Mouse (Mus musculus) C2C12 (cell line): ENCODE data around the gene Efhd1. TPM values are rescaled to one million over a fixed set of nuclear protein-coding genes. Genes with fewer than 3 reads are reported as not detected.
A peak's percentile ranks its signal among the peaks of the same experiment; 100 is the strongest.

Source experiments
- H3K27me3 ChIP-seq: one replicate; pipeline ENCODE4 v1.6.1; 2011; ENCODE audit not compliant: control insufficient read depth, insufficient read depth, insufficient read length
- H3K36me3 ChIP-seq: one replicate; pipeline ENCODE4 v1.6.1; 2011; ENCODE audit not compliant: control insufficient read depth, insufficient read depth
- H3K4me3 ChIP-seq: one replicate; pipeline ENCODE4 v1.5.1; 2011; ENCODE audit warnings: mild to moderate bottlenecking, control low read depth; ENCODE audit not compliant: poor library complexity, insufficient read depth, severe bottlenecking
- H3K79me2 ChIP-seq: one replicate; pipeline ENCODE4 v1.6.1; 2011; ENCODE audit not compliant: control insufficient read depth, insufficient read depth
- H3K79me3 ChIP-seq: one replicate; pipeline ENCODE4 v1.6.1; 2011; ENCODE audit warnings: low read depth, control low read depth
- H3ac ChIP-seq: one replicate; pipeline ENCODE3; 2011; ENCODE audit warnings: low read depth; ENCODE audit not compliant: control insufficient read depth, insufficient read length
- CEBPB ChIP-seq: IDR thresholded peaks from one replicate; pipeline ENCODE4 v1.6.1; 2011; ENCODE audit warnings: low read depth, mild to moderate bottlenecking, control low read depth, moderate library complexity
- CTCF ChIP-seq: IDR thresholded peaks from one replicate; pipeline ENCODE4 v1.5.1; 2011; ENCODE audit not compliant: control insufficient read depth, insufficient read depth, insufficient read length
- FOSL1 ChIP-seq: IDR thresholded peaks from one replicate; pipeline ENCODE4 v1.8.0; 2011; ENCODE audit warnings: mild to moderate bottlenecking, low read length; ENCODE audit not compliant: poor library complexity, insufficient read depth, severe bottlenecking
- MAX ChIP-seq: IDR thresholded peaks from one replicate; pipeline ENCODE4 v1.6.1; 2011; ENCODE audit warnings: mild to moderate bottlenecking, control low read depth
- MYOD1 ChIP-seq: IDR thresholded peaks from one replicate; pipeline ENCODE4 v1.6.1; 2011; ENCODE audit warnings: low read depth; ENCODE audit not compliant: control insufficient read depth, insufficient read length
- MYOG ChIP-seq: IDR thresholded peaks from one replicate; pipeline ENCODE4 v1.6.1; 2011; ENCODE audit not compliant: control insufficient read depth, insufficient read length; ENCODE audit errors: extremely low read depth
- USF1 ChIP-seq: IDR thresholded peaks from one replicate; pipeline ENCODE4 v1.6.1; 2011; ENCODE audit warnings: low read depth, mild to moderate bottlenecking, control low read depth, moderate library complexity
- polyA plus RNA-seq: library from polyadenylated mRNA; unstranded; fragments of >200 nt; fragmentation: generic; extraction: Trizol; gene quantifications from one replicate; pipeline ENCODE4 v1.2.1, GENCODE M21; 2012; ENCODE audit warnings: missing spikeins

The Efhd1 gene
- polyA plus RNA-seq, 1 experiment, result 0.25 TPM

DNA sequence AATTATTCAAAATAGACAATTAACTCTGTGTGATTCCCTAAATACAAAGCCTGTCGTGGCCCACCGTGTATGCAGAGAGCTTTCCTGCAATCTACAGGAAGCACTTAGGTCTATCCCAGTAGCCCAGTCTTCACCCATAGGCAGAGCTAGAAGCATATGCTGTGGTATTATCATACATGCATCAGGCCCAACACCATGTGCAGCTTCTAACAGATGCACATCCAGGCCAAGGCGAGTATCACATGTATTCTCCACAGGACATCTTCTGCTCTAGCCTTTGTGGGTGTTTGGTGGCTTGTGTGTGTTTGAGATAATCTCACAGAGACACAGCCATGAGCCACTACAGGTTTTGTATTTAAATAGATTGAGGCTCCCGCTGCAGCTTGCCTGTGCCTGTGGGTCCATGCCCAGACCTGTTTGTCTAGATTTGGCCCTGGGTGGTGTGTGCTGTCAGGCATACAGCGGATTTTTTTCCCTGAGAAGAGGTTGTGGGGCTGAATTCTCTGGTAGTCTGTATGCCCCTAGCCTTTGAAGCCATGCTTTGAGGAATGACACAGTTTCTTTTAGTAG, 12.0 kb upstream of the Efhd1 start:
- Histone ChIP-seq H3K36me3 (no peaks in the 10 kb centered on the region), H3K4me3 (no peak overlapping the region), H3ac (no peak overlapping the region), H3K27me3 (no peaks in the 10 kb centered on the region), H3K79me2 (no peaks in the 10 kb centered on the region), H3K79me3 (no peaks in the 10 kb centered on the region)
- TF ChIP-seq MYOD1, result no peak
- TF ChIP-seq MYOG, result no peak
- no peak for TF ChIP-seq CTCF
- no peak for TF ChIP-seq CEBPB
- no peak for TF ChIP-seq USF1
- no peak for TF ChIP-seq MAX
- no peak for TF ChIP-seq FOSL1

DNA sequence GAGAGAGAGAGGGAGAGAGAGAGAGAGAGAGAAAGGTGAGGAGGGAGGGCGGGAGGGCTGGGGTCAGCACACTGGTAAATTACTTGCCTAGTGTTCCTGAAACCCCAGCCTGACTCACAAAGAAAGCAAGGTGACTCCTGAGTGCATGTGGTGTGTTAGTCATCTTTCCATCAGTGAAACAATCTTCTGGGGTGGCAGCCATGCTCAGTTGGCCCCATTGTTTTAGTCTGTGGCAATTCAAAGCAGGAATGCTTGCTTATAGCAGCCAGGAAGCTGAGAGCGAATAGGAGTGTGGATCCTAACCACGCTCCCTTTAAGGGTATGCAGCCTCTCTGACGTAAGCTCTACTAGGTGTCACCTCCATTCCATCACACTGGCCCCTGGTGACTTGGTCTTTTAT, 9.0 kb upstream of the Efhd1 start:
- H3ac ChIP-seq, result no peak overlapping the region
- no peak overlapping the region for H3K4me3 ChIP-seq
- no peaks in the 10 kb centered on the region for H3K79me2 ChIP-seq
- no peaks in the 10 kb centered on the region for H3K79me3 ChIP-seq
- no peaks in the 10 kb centered on the region for H3K36me3 ChIP-seq
- H3K27me3 ChIP-seq, result no peaks in the 10 kb centered on the region
- TF ChIP-seq FOSL1 (peak; percentile 54), USF1 (no peak), MYOD1 (no peak), MYOG (no peak), CEBPB (peak; percentile 31)

DNA sequence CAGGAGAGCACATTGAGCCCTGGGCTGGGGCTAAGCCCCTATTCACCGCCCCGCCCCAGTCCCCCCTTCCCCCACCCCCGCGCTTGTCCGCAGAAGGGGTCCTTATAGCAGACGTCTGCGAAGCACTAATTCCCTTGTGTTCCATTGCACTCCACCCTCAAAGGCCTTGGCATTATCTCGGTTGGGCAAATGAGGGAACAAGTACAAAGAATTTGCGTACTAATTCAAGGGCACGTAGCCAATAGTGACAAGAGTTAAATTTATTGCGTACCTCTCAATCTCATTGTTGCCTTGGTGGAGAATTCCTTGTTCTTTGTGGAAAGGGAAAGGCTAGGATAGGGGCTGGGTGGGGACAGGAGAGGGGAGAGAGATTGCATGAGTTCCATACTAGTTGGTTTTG, 6.5 kb upstream of the Efhd1 start:
- no peaks in the 10 kb centered on the region for H3K27me3 ChIP-seq
- TF ChIP-seq CTCF (no peak), MYOD1 (no peak)

DNA sequence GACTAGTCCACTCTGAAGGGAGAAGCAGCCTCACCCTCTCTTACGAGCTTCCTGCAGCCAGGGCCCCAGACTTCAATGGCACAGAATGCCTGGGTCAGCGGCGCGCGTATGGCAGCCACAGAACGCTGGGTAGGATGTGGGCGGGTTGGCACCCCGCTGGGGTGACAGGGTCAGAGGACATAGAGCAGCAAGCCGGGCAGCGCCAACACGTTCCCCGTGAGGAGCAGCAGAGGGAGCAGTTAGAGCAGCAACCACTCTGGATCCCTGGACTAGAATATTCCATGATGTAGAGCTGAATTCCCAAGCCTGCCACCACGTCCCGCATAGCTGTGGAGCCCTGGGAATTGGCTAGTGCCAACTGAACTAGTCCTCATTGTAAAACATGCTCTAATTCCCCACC, 5.7 kb upstream of the Efhd1 start:
- H3K79me3 ChIP-seq, result no peaks in the 10 kb centered on the region
- TF ChIP-seq MYOG (no peak), USF1 (no peak), CTCF (no peak), FOSL1 (no peak), CEBPB (no peak), MAX (no peak), MYOD1 (no peak)
- no peaks in the 10 kb centered on the region for H3K27me3 ChIP-seq
- H3K4me3 ChIP-seq, result no peak overlapping the region
- H3K36me3 ChIP-seq, result no peaks in the 10 kb centered on the region
- H3K79me2 ChIP-seq, result no peaks in the 10 kb centered on the region
- H3ac ChIP-seq, result no peak overlapping the region

More for the DNA sequence above, 6.5 kb upstream of the Efhd1 start:
- no peak overlapping the region for H3ac ChIP-seq
- H3K79me2 ChIP-seq, result no peaks in the 10 kb centered on the region
- no peaks in the 10 kb centered on the region for H3K36me3 ChIP-seq
- H3K79me3 ChIP-seq, result no peaks in the 10 kb centered on the region
- H3K4me3 ChIP-seq, result no peak overlapping the region

DNA sequence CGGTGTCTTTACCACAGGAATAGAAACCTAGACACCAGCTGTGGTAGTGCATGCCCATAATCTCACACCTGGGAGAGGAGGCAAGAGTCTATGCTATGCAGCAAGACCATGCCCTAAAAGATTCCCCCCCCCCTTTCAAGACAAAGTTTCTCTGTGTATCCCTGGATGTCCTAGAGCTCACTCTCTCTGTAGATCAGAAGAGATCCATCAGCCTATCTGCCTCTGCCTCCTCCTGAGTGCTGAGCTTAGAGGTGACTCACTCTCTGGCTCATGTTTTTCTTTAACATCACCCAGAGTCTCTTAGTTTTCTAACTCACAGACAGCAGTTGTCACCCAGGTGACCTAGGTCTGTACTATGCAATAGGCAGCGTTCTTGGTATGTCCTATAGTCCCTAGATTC, 4.8 kb upstream of the Efhd1 start:
- no peak overlapping the region for H3K4me3 ChIP-seq
- peaks cover 3% of the 10 kb centered on the region for H3K27me3 ChIP-seq
- H3K79me3 ChIP-seq, result no peaks in the 10 kb centered on the region
- TF ChIP-seq FOSL1 (no peak), USF1 (no peak), MAX (no peak), MYOG (no peak), CEBPB (no peak), MYOD1 (no peak)
- no peaks in the 10 kb centered on the region for H3K36me3 ChIP-seq
- no peaks in the 10 kb centered on the region for H3K79me2 ChIP-seq
- no peak overlapping the region for H3ac ChIP-seq

DNA sequence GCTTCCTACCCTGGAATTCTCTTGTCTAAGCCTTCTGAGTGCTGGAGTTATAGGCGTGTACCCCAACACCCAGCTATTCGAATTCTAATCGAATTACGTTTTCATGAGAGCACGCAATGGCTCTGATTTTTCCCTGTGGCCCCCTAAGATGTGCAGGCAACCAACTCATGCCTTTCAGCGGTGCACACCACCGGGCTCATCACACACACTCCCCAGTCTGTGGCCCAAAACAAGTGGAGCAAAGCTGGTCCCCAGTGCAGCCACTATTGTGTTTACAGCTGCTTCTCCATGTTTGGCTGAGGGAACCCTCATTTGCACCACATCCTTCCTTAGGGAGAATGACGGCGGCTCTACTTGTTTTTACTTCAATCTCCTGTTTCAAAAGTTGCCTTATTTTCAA, 906 bp upstream of the Efhd1 start:
- H3K36me3 ChIP-seq, result no peaks in the 10 kb centered on the region
- H3K79me2 ChIP-seq, result no peaks in the 10 kb centered on the region
- no peak for TF ChIP-seq MAX
- no peak for TF ChIP-seq CTCF
- no peak for TF ChIP-seq FOSL1
- TF ChIP-seq MYOG, result no peak
- TF ChIP-seq CEBPB, result no peak
- TF ChIP-seq MYOD1, result no peak
- TF ChIP-seq USF1, result no peak
- H3K79me3 ChIP-seq, result no peaks in the 10 kb centered on the region
- no peak overlapping the region for H3K4me3 ChIP-seq
- H3K27me3 ChIP-seq, result peaks cover 14% of the 10 kb centered on the region
- no peak overlapping the region for H3ac ChIP-seq
